Mouse (Mus musculus): ENCODE results near the gene Spin2g.
"Not testable (repeated sequence)": the region's sequence is repeated elsewhere in the genome, so short reads cannot be mapped to it uniquely, and the experiment has no call there.

Spin2g gene

DNA sequence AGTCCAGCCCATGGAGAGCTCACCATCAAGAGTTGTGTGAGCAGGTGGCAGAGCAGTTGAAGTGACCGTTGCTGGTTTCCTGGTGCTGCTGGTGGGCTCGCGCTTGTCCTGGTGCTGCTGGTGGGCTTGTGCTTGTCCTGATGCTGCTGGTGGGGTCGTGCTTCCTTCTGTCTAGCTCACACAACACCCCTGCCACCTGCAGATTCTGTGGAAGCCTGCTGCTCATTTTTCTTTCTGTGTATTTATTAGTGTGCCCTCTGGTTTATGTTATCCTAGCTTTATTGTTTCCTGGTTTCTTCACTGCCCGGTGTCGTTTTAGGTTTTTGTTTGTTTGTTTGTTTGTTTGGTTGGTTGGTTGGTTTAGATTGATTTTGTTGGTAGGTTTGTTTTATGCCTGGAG, at the start of gene Spin2g:
Spin2g (minus strand) TSS at position 101 of the 400 bp plus-strand sequence.
- DNase-seq: not testable (repeated sequence)

Data from kidney, postnatal 10 days (tissue).